Mouse (Mus musculus) cerebellum, adult 2 months (tissue): Measurements from ENCODE around the gene Tm2d3.

Experiments used
- CTCF ChIP-seq: fragments of 200-500 bp; IDR thresholded peaks from 2 replicates; pipeline ENCODE4 v1.5.1; 2011; ENCODE audit warnings: low read depth, mild to moderate bottlenecking, control low read depth, low read length, moderate library complexity, borderline replicate concordance; ENCODE audit not compliant: insufficient read depth
- POLR2A ChIP-seq: fragments of 200-500 bp; IDR thresholded peaks from 2 replicates; pipeline ENCODE4 v1.6.1; 2011; ENCODE audit warnings: low read length, control low read depth, borderline replicate concordance; ENCODE audit not compliant: insufficient read depth

GRCm38 (mm10) chr7:65710301-65710700 lies 19.3 kb downstream of the Tm2d3 start:
- no peak for TF ChIP-seq POLR2A
- TF ChIP-seq CTCF: no peak
